Mouse (Mus musculus) bone marrow, adult 2 months (tissue): Measurements from ENCODE around the gene Inf2.
A peak's percentile ranks its signal among the peaks of the same experiment; 100 is the strongest.

Experiments used
- CTCF ChIP-seq: fragments of 200-500 bp; IDR thresholded peaks from 2 replicates; pipeline ENCODE4 v1.5.1; 2011; ENCODE audit warnings: low read length, control low read depth; ENCODE audit not compliant: control insufficient read depth, insufficient read depth
- POLR2A ChIP-seq: fragments of 200-500 bp; IDR thresholded peaks from 2 replicates; pipeline ENCODE4 v1.6.1; 2011; ENCODE audit warnings: low read depth, mild to moderate bottlenecking, control low read depth, low read length, borderline replicate concordance; ENCODE audit not compliant: control insufficient read depth

DNA sequence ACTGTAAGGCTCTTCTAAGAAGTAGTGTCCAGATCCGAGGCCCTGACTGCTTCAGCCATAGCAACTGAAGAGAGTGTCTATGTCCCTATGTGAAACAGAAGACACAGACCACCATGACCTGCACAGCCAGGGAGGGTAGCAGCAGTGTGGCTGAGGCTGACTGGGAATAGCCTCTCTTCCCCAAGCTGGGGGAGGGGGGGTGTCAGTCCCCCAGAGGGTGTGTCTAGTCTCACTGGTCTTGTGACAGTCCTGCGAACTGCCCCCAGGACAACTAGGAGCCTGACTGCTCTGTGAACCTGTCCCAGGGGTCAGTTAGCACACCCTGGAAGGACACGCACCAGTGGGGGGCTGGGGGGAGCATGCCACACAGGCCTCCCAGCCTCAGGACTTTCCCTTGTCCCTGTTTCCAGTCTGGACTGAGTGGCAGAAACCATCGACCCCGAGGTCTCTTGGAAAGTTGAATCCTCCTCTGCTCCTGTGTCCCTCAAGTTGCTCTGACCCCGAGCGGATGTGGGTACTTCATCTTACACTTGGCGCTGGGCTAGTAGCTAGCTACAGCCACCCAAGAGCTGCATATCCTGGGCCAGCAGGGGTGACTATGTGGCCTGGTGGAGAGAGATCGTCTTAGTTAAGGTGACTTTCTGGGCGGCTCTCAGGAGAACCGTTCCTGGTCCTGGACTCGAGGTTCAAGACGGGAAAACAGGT, 30.5 kb downstream of the Inf2 start:
- TF ChIP-seq POLR2A: 0 out of 2 replicates have a peak, but pooled peaks have one; percentile 27
- no peak for TF ChIP-seq CTCF
